Mouse (Mus musculus): ENCODE measurements around the gene Usp30. TPM values are rescaled to one million over a fixed set of nuclear protein-coding genes. Genes with fewer than 3 reads are reported as not detected.

The Usp30 gene
- total RNA-seq, 2 experiments from 2014 or later = 10.8 to 14.8 TPM

DNA sequence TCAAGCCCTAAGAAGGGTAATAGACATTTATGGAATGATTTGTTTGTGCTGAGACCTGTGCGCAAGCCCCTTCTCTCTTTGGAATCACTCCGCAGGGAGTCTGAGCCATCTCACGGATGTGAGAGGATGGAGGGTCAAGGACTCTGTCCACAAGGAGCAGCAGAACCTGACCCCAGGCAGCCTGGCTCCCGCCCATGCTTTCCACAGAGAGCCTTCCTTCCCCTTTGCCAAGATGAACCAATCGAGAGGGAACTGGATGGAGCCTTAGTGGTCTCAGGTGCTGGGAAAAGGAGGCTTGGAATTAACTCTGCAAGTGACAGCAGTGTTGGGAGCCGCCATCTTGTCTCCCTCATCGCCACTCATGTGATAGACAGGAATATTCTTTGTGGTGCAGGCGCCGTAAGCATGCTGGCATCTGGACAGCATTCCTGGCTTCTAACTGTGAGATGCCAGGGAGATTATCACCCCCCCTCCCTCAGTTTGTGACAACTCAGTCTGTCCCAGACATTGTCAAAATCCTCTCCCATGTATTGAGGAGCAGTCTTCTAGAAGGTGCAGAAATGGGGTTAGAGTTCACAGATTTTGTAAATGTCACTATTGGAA is 8.0 kb upstream of the Usp30 start:
- intact Hi-C loops (cut with DNase I) = no loop called here
- DNase-seq = no peak

DNA sequence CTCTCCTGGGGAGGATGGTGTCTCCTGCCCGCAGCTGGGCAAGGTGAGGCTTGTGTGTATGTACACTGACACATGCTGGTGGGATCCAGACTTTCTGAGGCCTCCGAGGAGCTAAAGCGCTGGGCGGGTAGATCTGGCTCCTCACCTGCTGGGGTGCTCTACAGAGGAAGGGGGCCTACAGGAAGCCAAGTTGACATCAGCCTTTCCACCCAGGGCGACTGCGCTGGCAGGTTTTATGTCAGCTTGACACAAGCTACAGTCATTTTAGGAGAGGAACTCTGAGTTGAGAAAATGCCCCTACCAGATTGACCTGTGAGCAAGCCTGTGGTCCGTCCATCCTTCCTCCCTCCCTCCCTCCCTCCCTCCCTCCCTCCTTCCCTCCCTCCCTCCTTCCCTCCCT is 3.6 kb upstream of the Usp30 start:
- no peak for DNase-seq
- intact Hi-C loops (cut with DNase I) = no loop called here

DNA sequence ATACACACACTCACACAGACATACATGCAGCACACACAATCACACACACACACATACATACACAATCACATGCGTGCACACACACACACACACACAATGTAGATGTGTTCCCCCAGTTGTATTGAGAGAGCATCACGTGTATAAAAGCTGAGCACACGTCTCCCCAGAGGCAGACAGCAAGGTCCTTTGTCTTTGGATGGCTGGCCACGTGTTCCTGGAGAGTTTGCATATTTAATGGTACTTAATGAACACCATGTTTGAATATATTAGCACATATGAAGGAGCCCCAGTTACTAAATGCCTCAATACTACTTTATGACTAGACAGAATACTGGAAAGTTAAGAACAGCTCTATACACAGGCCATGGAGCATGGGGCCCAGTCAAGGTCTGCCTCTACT is 1.3 kb upstream of the Usp30 start:
- no peak for DNase-seq

GRCm38 (mm10) chr5:114066601-114067000 is 1.3 kb downstream of the Usp30 start:
- intact Hi-C loops (cut with DNase I) = no loop called here
- DNase-seq = no peak

More for the DNA sequence above, 1.3 kb upstream of the Usp30 start:
- intact Hi-C loops (cut with DNase I) = no loop called here

GRCm38 (mm10) chr5:114067543-114067942 is 2.3 kb downstream of the Usp30 start:
- DNase-seq = no peak
- intact Hi-C loops (cut with DNase I) = no loop called here

DNA sequence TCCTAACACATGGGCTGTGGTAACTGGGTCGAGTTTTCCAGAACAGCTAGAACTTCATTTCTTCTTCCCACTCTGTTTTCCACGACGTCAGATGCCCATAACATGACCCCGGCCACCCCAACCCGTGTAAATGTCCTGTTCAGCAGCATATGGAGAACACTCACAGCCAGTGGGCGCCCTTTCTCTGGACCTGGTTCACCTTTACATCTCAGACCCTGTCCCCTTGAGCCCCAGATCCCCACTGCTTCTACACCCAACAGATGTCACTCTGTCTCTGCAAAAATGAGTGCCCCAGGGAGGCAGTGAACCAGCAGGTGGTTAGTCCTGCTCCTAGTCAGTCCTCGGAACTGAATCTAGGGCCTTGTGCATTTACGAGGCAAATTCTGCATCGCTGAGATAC is 2.7 kb downstream of the Usp30 start:
- intact Hi-C loops (cut with DNase I) = no loop called here
- no peak for DNase-seq

- intact Hi-C loops (cut with DNase I) = no loop called here
- no peak for DNase-seq
Observed at GRCm38 (mm10) chr5:114070858-114071257, 5.6 kb downstream of the Usp30 start.

DNA sequence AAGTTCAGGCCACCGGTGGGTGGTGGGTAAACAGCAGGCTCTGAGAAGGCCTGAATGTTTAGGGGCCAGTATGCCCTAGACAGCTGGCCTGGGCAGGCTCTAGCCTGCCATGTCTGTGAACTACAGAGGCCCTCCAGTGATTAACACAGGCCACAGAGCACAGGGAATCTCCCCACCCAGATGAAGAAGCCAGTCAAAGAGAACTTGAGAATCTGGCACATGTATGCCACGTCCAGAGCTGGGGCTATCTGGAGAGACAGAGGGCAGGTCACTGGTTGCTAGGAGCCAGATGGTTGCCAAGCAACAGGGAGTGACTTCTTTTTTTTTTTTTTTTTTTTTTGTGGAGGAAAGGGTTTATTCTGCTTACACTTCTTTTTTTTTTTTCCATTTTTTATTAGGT is 7.0 kb downstream of the Usp30 start:
- intact Hi-C loops (cut with DNase I) = no loop called here
- DNase-seq = no peak

GRCm38 (mm10) chr5:114077009-114077408 is 11.7 kb downstream of the Usp30 start:
- intact Hi-C loops (cut with DNase I) = no loop called here
- DNase-seq = no peak

GRCm38 (mm10) chr5:114085501-114085900 is 20.2 kb downstream of the Usp30 start:
- intact Hi-C loops (cut with DNase I) = no loop called here
- DNase-seq = no peak

DNA sequence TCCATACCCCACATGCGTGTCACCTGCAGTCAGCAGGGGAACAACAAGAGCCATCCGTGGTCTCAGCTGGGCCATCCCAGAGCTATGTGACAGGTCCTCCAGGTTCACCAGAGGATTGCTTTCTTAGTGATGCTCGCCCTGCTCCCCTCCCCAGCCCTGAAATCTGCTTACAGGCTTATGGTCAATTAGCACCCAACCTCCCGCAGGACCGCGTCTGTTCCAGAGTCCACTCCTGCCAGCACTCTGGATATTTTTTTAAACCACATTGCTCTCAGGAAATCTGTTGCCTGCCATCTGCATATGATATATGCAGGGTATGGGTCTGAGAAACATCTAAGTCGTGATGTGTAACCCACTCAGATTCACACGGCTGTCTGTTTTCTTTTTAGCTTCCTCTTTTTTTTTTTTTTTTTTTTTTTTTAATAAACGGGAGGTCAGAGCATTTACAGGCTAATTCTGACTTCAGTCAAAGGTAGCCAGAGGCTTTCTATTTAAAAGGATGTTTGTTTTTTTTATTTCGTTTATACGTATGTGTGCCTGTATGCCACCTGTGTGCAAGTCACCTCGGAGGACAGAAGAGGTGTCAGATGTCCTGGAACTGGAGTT is 22.7 kb downstream of the Usp30 start:
- DNase-seq = no peak
- intact Hi-C loops (cut with DNase I) = no loop called here

DNA sequence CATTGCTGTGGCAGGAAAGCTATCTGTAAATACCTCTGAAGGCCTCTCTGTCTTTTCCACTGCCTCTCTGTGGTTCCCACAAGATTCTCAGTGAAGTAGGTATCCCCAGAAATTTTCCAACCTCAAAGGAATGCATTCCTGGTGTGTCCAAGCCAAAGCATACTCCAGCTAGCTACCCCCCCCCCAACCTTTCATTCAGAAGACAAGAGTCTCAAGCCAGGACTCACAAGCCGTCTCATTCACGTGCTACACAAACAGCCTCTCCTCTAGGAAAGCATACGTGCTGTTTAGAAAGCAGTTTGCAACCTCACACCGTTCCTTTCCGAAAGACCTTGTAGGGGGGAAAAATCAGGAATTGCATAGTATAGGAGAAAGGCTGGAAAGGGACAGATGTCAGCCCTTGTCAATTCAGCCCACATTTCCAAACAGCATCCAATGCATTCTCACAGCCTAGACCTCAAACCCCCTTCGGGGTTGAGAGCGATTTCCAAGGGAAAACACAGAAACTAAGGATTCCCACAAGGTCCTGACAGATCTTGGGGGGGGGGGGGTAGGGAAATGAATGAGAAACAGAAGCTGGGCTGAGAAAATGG is 25.3 kb downstream of the Usp30 start:
- DNase-seq = no peak
- intact Hi-C loops (cut with DNase I) = no loop called here

GRCm38 (mm10) chr5:114091057-114091807 is 26.0 kb downstream of the Usp30 start, which contains the start of gene Svop:
Svop (minus strand) TSS chr5:114091570.
- intact Hi-C loops (cut with DNase I) = no loop called here
- peak; percentile 79 to 85 for DNase-seq

GRCm38 (mm10) chr5:114099709-114100389 is 34.6 kb downstream of the Usp30 start:
- intact Hi-C loops (cut with DNase I) = no loop called here
- peak; percentile 93 to 96 for DNase-seq

- DNase-seq = no peak
- intact Hi-C loops (cut with DNase I) = no loop called here
Observed at GRCm38 (mm10) chr5:114100390-114101099, 35.3 kb downstream of the Usp30 start.

GRCm38 (mm10) chr5:114101873-114102272 is 36.6 kb downstream of the Usp30 start:
- intact Hi-C loops (cut with DNase I) = no loop called here

DNA sequence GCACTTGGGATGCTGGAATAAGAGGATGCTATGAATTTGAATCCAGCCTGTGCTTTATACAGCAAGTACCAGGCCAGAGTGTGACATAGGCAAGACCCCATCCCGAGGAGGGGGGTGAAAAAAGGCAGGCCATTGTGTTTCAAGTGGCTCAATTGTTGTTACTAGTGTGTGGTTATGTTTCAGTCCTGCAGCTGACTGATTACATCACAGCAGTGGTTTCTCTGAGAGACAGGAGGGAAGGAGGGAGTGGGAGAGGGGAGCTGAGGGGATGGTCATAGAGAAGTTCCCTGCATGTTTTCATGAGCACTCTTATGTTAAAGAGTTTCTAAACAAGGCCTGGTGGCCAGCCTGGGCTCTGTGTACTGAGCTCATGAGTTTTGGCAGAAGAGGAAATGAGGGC is 37.5 kb downstream of the Usp30 start:
- DNase-seq = no peak
- intact Hi-C loops (cut with DNase I) = no loop called here

More at GRCm38 (mm10) chr5:114101873-114102272, 36.6 kb downstream of the Usp30 start:
- no peak for DNase-seq

- DNase-seq = no peak
- intact Hi-C loops (cut with DNase I) = no loop called here
Observed at GRCm38 (mm10) chr5:114106391-114106935, 41.2 kb downstream of the Usp30 start.

DNA sequence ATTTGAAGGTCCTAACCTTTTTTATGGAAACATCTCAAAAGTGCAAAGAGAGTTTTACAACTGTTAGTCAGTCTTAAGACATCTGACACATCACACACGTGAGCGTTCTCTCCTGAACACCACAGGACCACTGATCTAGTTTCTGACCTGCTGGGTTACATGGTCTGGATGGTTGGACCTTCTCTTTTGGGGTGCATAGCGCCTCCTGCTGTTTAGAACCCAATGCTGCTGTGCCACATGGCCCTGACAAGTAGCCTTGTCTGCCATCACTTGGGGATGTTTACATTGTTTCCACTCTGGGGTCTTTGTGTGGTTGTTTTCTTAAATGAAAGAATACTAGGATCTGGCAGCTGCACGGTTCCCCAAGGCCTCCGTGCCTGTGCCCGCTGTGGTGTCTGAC is 48.1 kb downstream of the Usp30 start:
- DNase-seq = no peak
- intact Hi-C loops (cut with DNase I) = no loop called here

- intact Hi-C loops (cut with DNase I) = no loop called here
- DNase-seq = no peak
Observed at GRCm38 (mm10) chr5:114115030-114115429, 49.8 kb downstream of the Usp30 start.

All from heart, postnatal 14 days (tissue).